Mouse (Mus musculus): ENCODE measurements at regions not wholly inside any gene's neighbourhood (a gene's known extent, or its start where the extent isn't known, plus 50 kb on each side); places are given as distances from the start of the nearest gene placed in this dataset.

DNA sequence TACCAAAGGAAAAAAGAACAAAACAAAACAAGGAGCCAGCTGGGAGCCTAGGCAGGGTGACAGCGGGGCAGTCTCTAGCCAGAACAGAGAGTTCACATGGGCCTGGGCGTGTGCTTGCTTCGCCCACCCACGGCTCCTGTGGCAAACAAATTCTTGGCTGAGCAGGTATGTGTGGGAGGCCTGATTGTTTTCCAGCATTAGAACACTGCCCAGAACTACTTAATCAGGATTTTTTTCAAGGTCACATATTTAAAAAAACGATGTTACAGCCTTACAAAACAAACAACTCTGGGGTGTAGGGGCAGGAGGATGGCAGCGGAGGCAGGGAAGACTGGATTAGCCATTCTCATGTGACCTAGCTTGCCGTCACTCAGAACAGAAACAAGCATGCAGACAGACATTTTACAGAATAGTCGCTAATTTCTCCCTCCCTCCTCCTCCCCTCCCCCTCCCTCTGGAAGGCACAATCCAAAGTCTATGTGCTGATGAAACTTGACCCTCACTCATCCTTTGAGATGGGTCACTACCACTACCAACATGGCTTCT lies 189.5 kb upstream of the Klf14 start:
- TF ChIP-seq POLR2A (IDR thresholded peaks at IDR 0.05; ENCODE audit: insufficient read depth, low read length): no peak
- TF ChIP-seq CTCF (IDR thresholded peaks at IDR 0.05; ENCODE audit: low read depth, low read length): no peak
